Mouse (Mus musculus): ENCODE results near the gene Slirp. TPM values are rescaled to one million over a fixed set of nuclear protein-coding genes. Genes with fewer than 3 reads are reported as not detected.

Slirp gene
- polyA plus RNA-seq, 1 experiment from 2014 or later = 269 TPM

DNA sequence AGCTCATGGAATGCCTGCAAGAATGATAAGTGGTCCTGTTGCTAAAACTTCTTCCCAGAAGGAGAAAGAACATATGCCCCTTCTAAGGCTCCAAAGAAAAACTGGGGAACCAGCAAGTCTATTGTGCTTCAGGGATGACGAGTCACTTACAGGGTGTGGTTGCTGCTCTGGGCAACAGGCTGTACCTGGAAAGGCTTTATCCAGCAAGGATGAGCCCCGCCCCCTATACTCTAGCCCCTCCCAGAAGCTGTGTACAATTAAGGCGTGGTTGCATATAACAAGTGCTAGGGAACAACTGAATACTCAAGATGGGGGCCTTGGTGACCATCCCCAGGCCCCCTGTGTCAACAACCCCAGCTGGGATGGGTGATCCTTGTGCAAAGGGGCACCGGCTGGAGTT, 34.6 kb upstream of the Slirp start:
- Histone ChIP-seq H3K4me1 (ENCODE audit: control insufficient read depth, insufficient read depth, low read length) (no peaks in the 10 kb centered on the region), H3K27me3 (ENCODE audit: control insufficient read depth, insufficient read depth, low read length) (no peaks in the 10 kb centered on the region), H3K36me3 (ENCODE audit: control insufficient read depth, insufficient read depth, low read length) (no peaks in the 10 kb centered on the region), H3K9me3 (ENCODE audit: control insufficient read depth, low read length) (no peaks in the 10 kb centered on the region), H3K4me2 (replicated peaks; ENCODE audit: low read depth, low read length) (no peak overlapping the region), H3K27ac (ENCODE audit: low read depth, low read length) (no peak overlapping the region), H3K4me3 (ENCODE audit: low read length) (no peak overlapping the region), H3K9ac (ENCODE audit: low read depth, low read length) (no peak overlapping the region)
- ATAC-seq (ENCODE audit: low FRiP score, low TSS enrichment) = no peak
- 88% methylated on average over 4 of the region's 4 CpGs for WGBS

DNA sequence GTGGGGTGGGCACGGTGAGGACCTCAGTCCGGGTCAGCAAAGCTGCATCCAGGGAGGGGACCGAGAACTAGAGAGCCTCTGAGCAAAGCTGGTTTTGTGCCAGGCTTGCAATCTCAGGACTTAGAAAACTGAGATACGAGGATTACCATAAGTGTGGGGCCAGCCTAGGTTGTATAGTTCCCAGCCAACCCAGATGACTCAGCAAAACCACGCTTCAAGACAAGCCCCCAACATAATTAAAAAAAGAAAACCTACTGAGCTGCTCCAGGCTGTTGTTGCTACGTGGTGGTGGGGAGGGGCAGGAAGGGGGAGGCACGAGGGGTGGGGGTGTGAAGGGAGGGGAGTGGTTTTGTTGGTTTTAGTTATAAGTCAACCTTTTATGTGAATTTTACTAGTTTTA, 32.7 kb upstream of the Slirp start:
- Histone ChIP-seq H3K4me2 (replicated peaks; ENCODE audit: low read depth, low read length) (no peak overlapping the region), H3K27ac (ENCODE audit: low read depth, low read length) (no peak overlapping the region), H3K9ac (ENCODE audit: low read depth, low read length) (no peak overlapping the region), H3K36me3 (ENCODE audit: control insufficient read depth, insufficient read depth, low read length) (no peaks in the 10 kb centered on the region), H3K27me3 (ENCODE audit: control insufficient read depth, insufficient read depth, low read length) (no peaks in the 10 kb centered on the region), H3K4me1 (ENCODE audit: control insufficient read depth, insufficient read depth, low read length) (no peaks in the 10 kb centered on the region), H3K4me3 (ENCODE audit: low read length) (no peak overlapping the region), H3K9me3 (ENCODE audit: control insufficient read depth, low read length) (no peaks in the 10 kb centered on the region)
- 52% methylated on average over 7 of the region's 7 CpGs for WGBS
- no peak for ATAC-seq (ENCODE audit: low FRiP score, low TSS enrichment)

DNA sequence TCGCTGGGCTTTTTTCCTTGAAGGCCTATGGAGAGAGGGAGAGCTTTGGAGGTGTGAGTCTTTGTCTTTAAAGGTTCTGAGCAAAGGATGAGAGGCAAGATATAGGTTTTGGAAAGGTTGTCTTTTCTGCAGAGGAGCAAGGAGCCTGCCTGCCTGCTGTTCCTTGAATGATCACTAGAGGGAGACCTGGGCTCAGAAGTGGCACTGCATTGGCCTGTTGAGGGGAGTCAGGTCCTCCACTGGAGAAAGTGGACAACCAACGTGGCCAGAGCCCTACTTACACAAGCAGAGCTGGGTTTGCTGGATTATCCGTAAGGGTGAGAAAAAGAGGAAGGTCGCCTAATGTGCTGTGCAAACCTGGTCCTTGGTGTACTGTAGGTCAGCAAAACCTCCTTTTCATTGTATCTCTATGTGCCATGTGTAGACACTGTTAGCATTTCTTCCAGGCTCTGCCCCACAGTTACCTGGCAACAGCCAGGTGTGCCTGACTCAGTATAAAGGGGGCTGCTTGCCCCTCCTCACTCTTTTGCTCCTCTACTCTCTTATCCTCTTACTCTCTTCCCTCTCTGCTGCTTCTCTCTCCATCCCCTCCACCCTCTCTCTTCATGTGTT, 30.4 kb upstream of the Slirp start:
- Histone ChIP-seq H3K36me3 (ENCODE audit: control insufficient read depth, insufficient read depth, low read length) (no peaks in the 10 kb centered on the region), H3K27ac (ENCODE audit: low read depth, low read length) (no peak overlapping the region), H3K9me3 (ENCODE audit: control insufficient read depth, low read length) (no peaks in the 10 kb centered on the region), H3K4me3 (ENCODE audit: low read length) (no peak overlapping the region), H3K4me1 (ENCODE audit: control insufficient read depth, insufficient read depth, low read length) (no peaks in the 10 kb centered on the region), H3K27me3 (ENCODE audit: control insufficient read depth, insufficient read depth, low read length) (no peaks in the 10 kb centered on the region), H3K9ac (ENCODE audit: low read depth, low read length) (no peak overlapping the region), H3K4me2 (replicated peaks; ENCODE audit: low read depth, low read length) (no peak overlapping the region)
- ATAC-seq (ENCODE audit: low FRiP score, low TSS enrichment) = peak; percentile 65; the same call in 1 of the 2 replicates
- 26% methylated on average over 4 of the region's 4 CpGs for WGBS

DNA sequence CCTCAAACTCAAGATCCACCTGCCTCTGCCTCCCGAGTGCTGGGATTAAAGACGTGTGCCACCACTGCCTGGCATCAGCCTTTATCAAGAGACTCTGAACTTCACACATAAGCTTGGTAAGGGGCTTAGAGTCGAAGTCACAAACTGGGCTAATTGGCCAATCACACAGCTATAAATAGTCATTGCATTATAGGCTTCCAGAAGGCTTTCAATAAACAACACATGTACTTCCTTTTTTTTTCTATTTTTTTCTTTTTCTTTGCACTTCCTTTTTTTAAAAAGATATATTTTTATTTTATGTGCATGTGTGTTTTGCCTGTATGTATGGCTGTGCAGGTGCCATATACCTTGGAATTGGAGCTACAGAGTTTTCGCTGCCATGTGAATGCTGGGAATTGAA, 28.3 kb upstream of the Slirp start:
- no peaks in the 10 kb centered on the region for H3K9me3 ChIP-seq (ENCODE audit: control insufficient read depth, low read length)
- H3K4me3 ChIP-seq (ENCODE audit: low read length) = no peak overlapping the region
- no peaks in the 10 kb centered on the region for H3K36me3 ChIP-seq (ENCODE audit: control insufficient read depth, insufficient read depth, low read length)
- no peak overlapping the region for H3K4me2 ChIP-seq (replicated peaks; ENCODE audit: low read depth, low read length)
- no peak overlapping the region for H3K9ac ChIP-seq (ENCODE audit: low read depth, low read length)
- 67% methylated on average over 4 of the region's 4 CpGs for WGBS
- H3K27ac ChIP-seq (ENCODE audit: low read depth, low read length) = no peak overlapping the region
- H3K4me1 ChIP-seq (ENCODE audit: control insufficient read depth, insufficient read depth, low read length) = no peaks in the 10 kb centered on the region
- no peaks in the 10 kb centered on the region for H3K27me3 ChIP-seq (ENCODE audit: control insufficient read depth, insufficient read depth, low read length)
- ATAC-seq (ENCODE audit: low FRiP score, low TSS enrichment) = no peak

DNA sequence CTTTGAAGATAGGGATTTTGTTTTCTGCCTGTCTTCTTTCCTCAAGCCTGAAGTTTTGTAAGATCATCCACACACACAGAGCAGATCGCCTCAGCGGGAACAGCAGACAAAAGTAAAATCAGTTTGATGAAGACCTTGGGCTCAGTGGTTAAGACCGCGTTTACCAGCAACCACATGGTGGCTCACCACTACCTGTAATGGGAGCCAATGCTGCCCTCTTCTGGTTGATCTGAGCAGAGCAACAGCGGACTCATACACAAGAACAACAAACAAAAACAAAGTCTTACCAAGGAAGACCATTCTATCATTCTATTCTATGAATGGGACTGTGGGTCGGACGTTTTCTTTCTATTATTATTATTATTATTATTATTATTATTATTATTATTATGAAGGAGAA, 27.0 kb upstream of the Slirp start:
- WGBS = 33% methylated on average over 7 of the region's 7 CpGs
- Histone ChIP-seq H3K9ac (ENCODE audit: low read depth, low read length) (no peak overlapping the region), H3K9me3 (ENCODE audit: control insufficient read depth, low read length) (no peaks in the 10 kb centered on the region), H3K4me2 (replicated peaks; ENCODE audit: low read depth, low read length) (no peak overlapping the region), H3K27me3 (ENCODE audit: control insufficient read depth, insufficient read depth, low read length) (no peaks in the 10 kb centered on the region), H3K4me3 (ENCODE audit: low read length) (no peak overlapping the region), H3K4me1 (ENCODE audit: control insufficient read depth, insufficient read depth, low read length) (no peaks in the 10 kb centered on the region), H3K27ac (ENCODE audit: low read depth, low read length) (no peak overlapping the region), H3K36me3 (ENCODE audit: control insufficient read depth, insufficient read depth, low read length) (no peaks in the 10 kb centered on the region)
- peak; percentile 24; the same call in 1 of the 2 replicates for ATAC-seq (ENCODE audit: low FRiP score, low TSS enrichment)

DNA sequence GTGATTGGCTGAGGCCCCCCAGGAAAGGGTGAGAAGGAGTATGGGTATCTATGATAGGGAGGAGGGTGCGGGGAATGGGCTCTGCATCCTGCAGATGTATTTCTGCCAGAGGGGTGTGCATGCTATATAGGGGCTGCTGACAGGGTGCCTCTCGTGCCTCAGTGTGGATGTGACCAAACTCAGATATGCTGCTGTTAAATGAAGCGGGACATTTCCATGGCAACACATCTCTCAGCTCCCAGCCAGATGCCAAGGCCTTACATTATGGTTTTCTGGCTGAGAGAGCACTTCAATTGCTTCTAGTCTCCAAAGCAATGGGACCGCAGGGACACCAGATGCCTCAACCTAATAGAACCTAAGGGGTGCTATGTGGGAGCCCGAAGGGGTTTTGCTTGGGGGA, 24.8 kb upstream of the Slirp start:
- no peak overlapping the region for H3K4me2 ChIP-seq (replicated peaks; ENCODE audit: low read depth, low read length)
- peak; percentile 70 for ATAC-seq (ENCODE audit: low FRiP score, low TSS enrichment)
- H3K4me1 ChIP-seq (ENCODE audit: control insufficient read depth, insufficient read depth, low read length) = no peaks in the 10 kb centered on the region
- H3K27ac ChIP-seq (ENCODE audit: low read depth, low read length) = no peak overlapping the region
- no peaks in the 10 kb centered on the region for H3K27me3 ChIP-seq (ENCODE audit: control insufficient read depth, insufficient read depth, low read length)
- 65% methylated on average over 5 of the region's 5 CpGs for WGBS
- H3K9me3 ChIP-seq (ENCODE audit: control insufficient read depth, low read length) = no peaks in the 10 kb centered on the region
- H3K4me3 ChIP-seq (ENCODE audit: low read length) = no peak overlapping the region
- no peak overlapping the region for H3K9ac ChIP-seq (ENCODE audit: low read depth, low read length)
- H3K36me3 ChIP-seq (ENCODE audit: control insufficient read depth, insufficient read depth, low read length) = peaks cover 9% of the 10 kb centered on the region; the same call in 1 of the 2 replicates

DNA sequence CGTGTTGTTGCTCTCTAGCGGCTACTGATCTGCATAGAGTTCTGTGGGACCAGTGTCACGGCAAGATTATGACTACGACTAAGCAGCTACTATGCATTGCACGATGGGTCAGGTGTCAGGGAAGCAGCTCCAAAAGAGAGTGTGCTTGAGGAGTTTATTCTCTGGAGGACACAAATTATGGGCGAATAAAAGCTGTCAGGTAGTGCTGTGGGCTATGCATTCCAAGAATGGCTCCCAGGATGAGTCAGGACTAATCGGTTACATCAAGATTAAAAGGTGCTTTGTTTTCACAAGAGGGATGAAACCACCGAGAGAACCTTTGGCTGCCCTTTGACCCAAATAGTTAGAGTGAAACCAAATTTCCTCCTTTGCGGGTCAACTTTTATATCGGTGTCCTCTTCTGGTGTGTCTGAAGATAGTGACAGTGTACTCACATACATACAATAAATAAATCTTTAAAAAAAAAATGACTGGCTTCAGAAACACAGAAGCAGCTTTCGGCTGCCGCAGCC, 23.7 kb upstream of the Slirp start:
- no peak overlapping the region for H3K9ac ChIP-seq (ENCODE audit: low read depth, low read length)
- peaks cover 12% of the 10 kb centered on the region for H3K36me3 ChIP-seq (ENCODE audit: control insufficient read depth, insufficient read depth, low read length)
- H3K27ac ChIP-seq (ENCODE audit: low read depth, low read length) = no peak overlapping the region
- no peaks in the 10 kb centered on the region for H3K4me1 ChIP-seq (ENCODE audit: control insufficient read depth, insufficient read depth, low read length)
- H3K4me3 ChIP-seq (ENCODE audit: low read length) = no peak overlapping the region
- H3K9me3 ChIP-seq (ENCODE audit: control insufficient read depth, low read length) = no peaks in the 10 kb centered on the region
- no peak overlapping the region for H3K4me2 ChIP-seq (replicated peaks; ENCODE audit: low read depth, low read length)
- 66% methylated on average over 12 of the region's 12 CpGs for WGBS
- ATAC-seq (ENCODE audit: low FRiP score, low TSS enrichment) = no peak
- no peaks in the 10 kb centered on the region for H3K27me3 ChIP-seq (ENCODE audit: control insufficient read depth, insufficient read depth, low read length)

DNA sequence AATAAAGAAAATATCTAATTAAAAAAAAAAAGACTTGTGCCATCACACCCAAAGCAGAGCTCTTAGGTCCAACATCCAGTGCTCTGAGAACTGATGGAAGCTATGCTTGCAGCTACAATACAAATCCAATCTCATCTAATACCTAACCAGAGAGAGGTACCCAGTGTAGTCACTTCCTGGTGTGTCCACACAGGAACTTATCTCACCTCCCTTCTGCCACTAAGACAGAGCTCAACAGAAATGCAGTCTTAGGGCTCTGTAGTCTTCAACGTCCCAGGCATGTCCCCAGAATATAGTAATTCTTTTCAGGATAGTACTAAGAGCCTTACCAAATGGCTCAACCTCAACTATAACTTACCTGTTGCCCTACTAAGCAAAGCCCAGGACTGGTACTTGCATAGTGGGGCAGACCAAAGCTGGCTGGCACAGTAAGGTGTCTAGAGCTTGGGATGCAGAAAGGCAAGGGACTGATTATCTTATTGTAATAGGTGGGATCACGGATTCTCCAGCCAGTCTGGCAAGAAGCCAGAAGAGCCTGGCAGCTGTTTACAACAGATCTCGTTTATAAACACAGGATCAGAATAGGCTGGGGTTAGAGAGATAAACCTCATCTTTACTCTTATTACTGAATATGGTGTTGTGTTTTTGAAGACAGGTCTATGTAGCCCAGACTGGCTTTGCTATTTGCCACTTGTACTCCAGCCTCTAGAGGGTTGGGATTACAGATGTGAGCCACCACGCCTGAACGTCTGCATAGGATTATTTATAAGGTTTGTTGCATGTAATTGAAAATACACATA, 21.8 kb upstream of the Slirp start:
- H3K4me2 ChIP-seq (replicated peaks; ENCODE audit: low read depth, low read length) = no peak overlapping the region
- no peak overlapping the region for H3K9ac ChIP-seq (ENCODE audit: low read depth, low read length)
- WGBS = 77% methylated on average over 5 of the region's 5 CpGs
- no peak overlapping the region for H3K27ac ChIP-seq (ENCODE audit: low read depth, low read length)
- H3K36me3 ChIP-seq (ENCODE audit: control insufficient read depth, insufficient read depth, low read length) = peaks cover 22% of the 10 kb centered on the region
- no peaks in the 10 kb centered on the region for H3K27me3 ChIP-seq (ENCODE audit: control insufficient read depth, insufficient read depth, low read length)
- no peak overlapping the region for H3K4me3 ChIP-seq (ENCODE audit: low read length)
- no peak for ATAC-seq (ENCODE audit: low FRiP score, low TSS enrichment)
- H3K9me3 ChIP-seq (ENCODE audit: control insufficient read depth, low read length) = no peaks in the 10 kb centered on the region
- H3K4me1 ChIP-seq (ENCODE audit: control insufficient read depth, insufficient read depth, low read length) = no peaks in the 10 kb centered on the region

DNA sequence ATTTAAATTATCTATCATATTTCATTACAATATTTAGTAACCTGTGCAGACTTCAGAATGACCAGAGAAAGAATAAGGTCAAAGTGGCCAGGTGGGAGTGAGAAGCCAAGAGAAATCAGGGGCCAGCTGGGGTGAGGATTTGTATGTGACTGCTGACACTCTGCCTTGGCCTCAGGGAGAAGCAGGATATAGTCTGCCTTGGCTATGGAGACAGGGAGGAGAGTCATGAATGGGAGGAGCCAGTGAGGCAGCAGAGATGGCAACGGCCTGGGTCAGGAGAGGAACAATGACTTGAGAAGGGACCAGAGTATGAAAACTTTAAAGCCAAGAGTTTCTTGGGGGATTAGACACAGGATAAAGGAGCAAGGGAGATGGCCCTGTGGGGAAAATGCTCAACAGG, 20.0 kb upstream of the Slirp start:
- H3K4me1 ChIP-seq (ENCODE audit: control insufficient read depth, insufficient read depth, low read length) = no peaks in the 10 kb centered on the region
- no peaks in the 10 kb centered on the region for H3K27me3 ChIP-seq (ENCODE audit: control insufficient read depth, insufficient read depth, low read length)
- no peak overlapping the region for H3K9ac ChIP-seq (ENCODE audit: low read depth, low read length)
- no peak overlapping the region for H3K27ac ChIP-seq (ENCODE audit: low read depth, low read length)
- H3K4me3 ChIP-seq (ENCODE audit: low read length) = no peak overlapping the region
- peaks cover 39% of the 10 kb centered on the region for H3K36me3 ChIP-seq (ENCODE audit: control insufficient read depth, insufficient read depth, low read length)
- no peak overlapping the region for H3K4me2 ChIP-seq (replicated peaks; ENCODE audit: low read depth, low read length)
- no peak for ATAC-seq (ENCODE audit: low FRiP score, low TSS enrichment)
- 55% methylated on average over 1 of the region's 1 CpGs for WGBS
- no peaks in the 10 kb centered on the region for H3K9me3 ChIP-seq (ENCODE audit: control insufficient read depth, low read length)

All from kidney, embryonic 14.5 days (tissue).